Mouse (Mus musculus): ENCODE data around the gene Socs2.

DNA sequence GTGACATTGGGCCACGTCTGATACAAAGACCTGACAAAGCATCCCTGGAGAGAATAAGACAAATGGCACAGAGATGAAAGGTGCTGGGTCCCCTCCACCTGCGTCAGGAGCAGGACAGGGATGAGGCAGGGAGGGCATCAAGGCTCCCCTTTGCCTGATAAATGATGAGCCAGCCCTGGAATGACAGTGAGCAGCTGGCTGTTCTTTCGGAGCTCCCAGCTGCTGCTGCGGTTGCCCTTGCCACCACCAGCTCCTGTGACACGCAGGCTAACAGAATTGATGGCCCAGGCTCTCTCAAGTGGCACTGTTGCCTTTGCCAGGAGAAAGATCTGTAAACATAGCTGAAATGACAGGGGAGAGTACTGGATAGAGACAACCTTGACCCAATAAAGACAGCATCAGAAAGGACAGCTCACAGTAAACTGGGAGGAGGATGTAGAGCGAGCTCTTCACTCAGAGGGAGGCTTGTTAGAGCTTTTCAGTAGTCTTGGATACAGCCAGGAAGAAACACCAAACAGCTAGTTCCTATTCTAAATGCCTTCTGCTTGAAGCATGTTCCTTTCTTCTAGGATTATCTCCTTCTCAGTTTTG is 61.2 kb downstream of the Socs2 start:
- TF ChIP-seq CTCF (IDR thresholded peaks at IDR 0.05; ENCODE audit: low read depth, low read length) (no peak), EP300 (IDR thresholded peaks at IDR 0.05; ENCODE audit: insufficient read depth, low read depth, low read length) (no peak)

Data from ES-Bruce4 (cell line).